Mouse (Mus musculus): ENCODE measurements around the gene Lrrc41. TPM values are rescaled to one million over a fixed set of nuclear protein-coding genes. Genes with fewer than 3 reads are reported as not detected.

The Lrrc41 gene
- polyA plus RNA-seq, 1 experiment from 2014 or later, result 73.8 TPM

- Histone ChIP-seq H3K9ac (no peak overlapping the region), H3K9me3 (replicated peaks) (no peaks in the 10 kb centered on the region), H3K4me1 (no peaks in the 10 kb centered on the region), H3K4me3 (no peak overlapping the region), H3K36me3 (peaks cover 87% of the 10 kb centered on the region), H3K4me2 (replicated peaks) (no peak overlapping the region), H3K27ac (no peak overlapping the region), H3K27me3 (no peaks in the 10 kb centered on the region)
- ATAC-seq (ENCODE audit: low FRiP score), result no peak
- 92% methylated on average over 8 of the region's 8 CpGs for WGBS
Measured at GRCm38 (mm10) chr4:116097211-116097610, 22.1 kb downstream of the Lrrc41 start.

DNA sequence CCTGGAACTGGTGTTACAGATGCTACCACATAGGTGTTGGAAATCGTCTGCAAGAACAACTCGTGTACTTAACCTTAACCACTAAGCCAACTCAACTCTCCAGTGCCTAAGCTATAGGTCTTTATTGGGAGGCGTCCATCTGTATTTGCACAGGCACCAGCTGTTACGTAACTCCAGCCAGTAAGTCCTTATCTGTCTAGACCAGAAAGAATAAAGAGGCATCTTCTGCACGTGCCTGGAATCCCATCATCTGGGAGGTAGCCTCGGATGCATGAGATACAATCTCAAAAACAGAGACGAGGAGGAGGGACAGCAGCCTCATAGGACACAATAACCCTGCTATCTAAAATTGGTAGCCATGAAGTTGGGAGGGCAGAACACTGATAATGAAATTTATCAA is 25.9 kb downstream of the Lrrc41 start:
- Histone ChIP-seq H3K27ac (no peak overlapping the region), H3K36me3 (peaks cover 72% of the 10 kb centered on the region), H3K4me1 (no peaks in the 10 kb centered on the region), H3K4me3 (no peak overlapping the region), H3K9ac (no peak overlapping the region), H3K4me2 (replicated peaks) (no peak overlapping the region), H3K27me3 (no peaks in the 10 kb centered on the region), H3K9me3 (replicated peaks) (no peaks in the 10 kb centered on the region)
- no peak for ATAC-seq (ENCODE audit: low FRiP score)
- WGBS, result 91% methylated on average over 7 of the region's 7 CpGs

DNA sequence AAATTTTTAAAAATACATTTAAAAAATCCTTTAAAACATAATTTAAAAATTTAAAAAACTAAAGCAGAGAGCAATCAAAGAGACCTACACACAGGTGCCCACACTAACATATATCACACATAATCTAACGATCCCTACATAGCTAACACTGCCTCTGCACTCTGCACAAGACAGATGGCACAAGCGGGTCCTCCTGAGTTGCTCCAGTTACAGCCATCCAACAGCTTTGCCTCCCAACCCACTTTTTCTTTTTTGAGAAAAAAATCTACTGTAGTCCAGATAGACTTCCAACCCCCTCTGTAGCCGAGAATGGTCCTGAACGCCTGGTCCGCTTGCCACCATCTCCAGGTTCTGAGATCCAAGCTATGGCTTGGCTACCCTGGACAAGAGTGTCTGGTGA is 30.2 kb downstream of the Lrrc41 start:
- H3K4me2 ChIP-seq (replicated peaks), result no peak overlapping the region
- H3K36me3 ChIP-seq, result peaks cover 47% of the 10 kb centered on the region
- H3K9me3 ChIP-seq (replicated peaks), result no peaks in the 10 kb centered on the region
- no peak overlapping the region for H3K4me3 ChIP-seq
- WGBS, result 93% methylated on average over 5 of the region's 5 CpGs
- no peaks in the 10 kb centered on the region for H3K27me3 ChIP-seq
- ATAC-seq (ENCODE audit: low FRiP score), result no peak
- H3K9ac ChIP-seq, result no peak overlapping the region
- H3K4me1 ChIP-seq, result no peaks in the 10 kb centered on the region
- no peak overlapping the region for H3K27ac ChIP-seq

- no peaks in the 10 kb centered on the region for H3K27me3 ChIP-seq
- ATAC-seq (ENCODE audit: low FRiP score), result no peak
- H3K27ac ChIP-seq, result no peak overlapping the region
- H3K4me3 ChIP-seq, result no peak overlapping the region
- H3K9ac ChIP-seq, result no peak overlapping the region
- 0 out of 2 replicates have a peak, but pooled peaks cover 19% of the 10 kb centered on the region for H3K36me3 ChIP-seq
- WGBS, result 98% methylated on average over 6 of the region's 6 CpGs
- no peaks in the 10 kb centered on the region for H3K9me3 ChIP-seq (replicated peaks)
- no peaks in the 10 kb centered on the region for H3K4me1 ChIP-seq
- no peak overlapping the region for H3K4me2 ChIP-seq (replicated peaks)
Measured at GRCm38 (mm10) chr4:116110695-116111094, 35.6 kb downstream of the Lrrc41 start.

- Histone ChIP-seq H3K9me3 (replicated peaks) (no peaks in the 10 kb centered on the region), H3K36me3 (0 out of 2 replicates have a peak, but pooled peaks cover 19% of the 10 kb centered on the region), H3K27ac (no peak overlapping the region), H3K4me1 (no peaks in the 10 kb centered on the region), H3K4me3 (no peak overlapping the region), H3K27me3 (no peaks in the 10 kb centered on the region), H3K9ac (no peak overlapping the region), H3K4me2 (replicated peaks) (no peak overlapping the region)
- 56% methylated on average over 2 of the region's 2 CpGs for WGBS
- ATAC-seq (ENCODE audit: low FRiP score), result no peak
Measured at GRCm38 (mm10) chr4:116111486-116111885, 36.4 kb downstream of the Lrrc41 start.

GRCm38 (mm10) chr4:116122762-116123161 is 47.7 kb downstream of the Lrrc41 start:
- peak overlapping the region; percentile 57 for H3K4me3 ChIP-seq
- H3K4me1 ChIP-seq, result peaks cover 14% of the 10 kb centered on the region
- no peak for ATAC-seq (ENCODE audit: low FRiP score)
- H3K9ac ChIP-seq, result peak overlapping the region; percentile 57
- peaks cover 11% of the 10 kb centered on the region; the same call in 1 of the 2 replicates for H3K36me3 ChIP-seq
- H3K27me3 ChIP-seq, result no peaks in the 10 kb centered on the region
- WGBS, result 6% methylated on average over 1 of the region's 1 CpGs
- H3K27ac ChIP-seq, result no peak overlapping the region
- no peaks in the 10 kb centered on the region for H3K9me3 ChIP-seq (replicated peaks)
- peak overlapping the region; percentile 61 for H3K4me2 ChIP-seq (replicated peaks)

DNA sequence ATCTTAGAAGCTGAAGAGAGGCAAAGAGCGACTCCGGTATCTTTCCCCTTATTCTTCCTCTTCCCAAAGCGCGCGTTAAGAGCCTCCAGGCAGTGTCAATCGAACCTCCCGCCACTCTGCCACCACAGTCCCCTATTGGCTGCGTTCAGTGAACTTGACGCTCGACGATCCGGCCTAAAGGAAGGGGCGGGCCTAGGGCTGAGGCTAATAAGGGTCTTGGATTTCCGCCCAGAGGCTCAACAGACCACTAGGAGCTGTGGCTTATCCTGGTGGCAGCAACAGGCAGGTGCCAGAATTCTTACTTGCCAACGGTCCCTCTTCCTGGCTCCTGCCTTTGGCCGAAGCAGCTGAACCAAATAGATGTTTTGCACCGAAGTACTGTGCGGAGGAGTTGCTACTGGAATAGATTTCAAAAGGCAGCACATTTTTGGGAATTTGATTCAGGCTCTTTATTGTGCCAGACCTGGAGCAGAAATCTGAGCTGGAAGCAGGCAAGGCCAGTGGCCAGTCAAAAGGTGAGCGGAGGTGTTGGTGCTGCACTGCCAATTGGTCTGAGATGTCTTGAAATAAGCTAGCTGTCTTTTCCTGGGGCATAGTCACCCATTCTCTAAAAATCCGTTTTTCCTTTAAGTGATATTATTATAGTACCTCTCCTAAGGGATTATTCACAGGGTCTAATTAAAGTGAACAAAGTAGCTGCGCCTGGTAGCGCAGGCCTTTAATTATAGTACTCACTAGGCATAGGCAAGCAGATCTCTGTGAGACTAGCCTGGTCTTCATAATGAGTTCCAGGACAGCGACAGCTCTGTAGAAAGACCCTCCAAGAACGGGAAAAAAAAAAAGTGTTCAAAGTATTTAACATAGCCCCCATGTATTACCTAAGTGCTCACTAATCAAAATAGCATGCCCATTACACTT is 48.8 kb downstream of the Lrrc41 start, which contains the start of the genes Rad54l and Pomgnt1:
Gene Rad54l, minus strand, starts transcription at position 89 of the 918 bp plus-strand sequence.
Gene Pomgnt1, plus strand, starts transcription at position 239 of the 918 bp plus-strand sequence.
- Histone ChIP-seq H3K36me3 (0 out of 2 replicates have a peak, but pooled peaks cover 7% of the 10 kb centered on the region), H3K4me2 (replicated peaks) (peak within 1 kb of the TSS; percentile 61), H3K9me3 (replicated peaks) (no peaks in the 10 kb centered on the region), H3K4me3 (peak within 1 kb of the TSS; percentile 57), H3K27me3 (no peaks in the 10 kb centered on the region), H3K27ac (peak within 1 kb of the TSS; percentile 35; the same call in 1 of the 2 replicates), H3K4me1 (peaks cover 14% of the 10 kb centered on the region), H3K9ac (peak within 1 kb of the TSS; percentile 60)
- peak; percentile 98 for ATAC-seq (ENCODE audit: low FRiP score)
- WGBS, result 7% methylated on average over 24 of the region's 24 CpGs

DNA sequence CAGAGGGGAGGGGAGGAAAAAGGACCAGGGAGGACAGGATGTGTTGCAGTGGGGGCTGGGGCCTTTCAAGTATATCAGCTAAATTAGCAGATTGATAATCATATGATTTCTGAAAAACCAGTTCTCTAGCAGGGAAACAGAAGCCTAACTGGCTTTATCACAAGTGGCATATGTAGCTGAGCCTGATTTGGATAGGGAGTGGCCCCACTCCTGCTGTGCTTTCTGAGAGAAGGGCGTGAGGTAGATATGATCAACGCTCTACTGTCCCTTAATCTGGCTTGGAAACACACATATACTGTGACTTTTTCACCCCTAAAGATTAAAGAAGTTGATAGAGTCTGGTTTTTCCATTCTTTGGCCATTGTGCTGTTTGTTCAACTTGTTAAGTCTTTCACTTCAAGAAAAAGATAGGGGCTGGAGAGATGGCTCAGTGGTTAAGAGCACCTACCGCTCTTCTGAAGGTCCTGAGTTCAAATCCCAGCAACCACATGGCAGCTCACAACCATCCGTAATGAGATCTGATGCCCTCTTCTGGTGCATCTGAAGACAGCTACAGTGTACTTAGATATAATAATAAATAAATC is 50.8 kb downstream of the Lrrc41 start:
- WGBS, result 96% methylated on average over 4 of the region's 4 CpGs
- H3K9ac ChIP-seq, result no peak overlapping the region
- no peak overlapping the region for H3K4me2 ChIP-seq (replicated peaks)
- no peaks in the 10 kb centered on the region for H3K36me3 ChIP-seq
- H3K4me3 ChIP-seq, result no peak overlapping the region
- H3K27me3 ChIP-seq, result no peaks in the 10 kb centered on the region
- H3K9me3 ChIP-seq (replicated peaks), result no peaks in the 10 kb centered on the region
- ATAC-seq (ENCODE audit: low FRiP score), result no peak
- no peak overlapping the region for H3K27ac ChIP-seq
- peaks cover 14% of the 10 kb centered on the region for H3K4me1 ChIP-seq

- H3K27me3 ChIP-seq, result no peaks in the 10 kb centered on the region
- no peak overlapping the region for H3K4me2 ChIP-seq (replicated peaks)
- H3K27ac ChIP-seq, result peak overlapping the region; percentile 60; the same call in 1 of the 2 replicates
- 0 out of 2 replicates have a peak overlapping the region, but pooled peaks have one; percentile 19 for H3K9ac ChIP-seq
- WGBS, result 55% methylated on average over 6 of the region's 6 CpGs
- no peaks in the 10 kb centered on the region for H3K9me3 ChIP-seq (replicated peaks)
- no peak for ATAC-seq (ENCODE audit: low FRiP score)
- no peak overlapping the region for H3K4me3 ChIP-seq
- no peaks in the 10 kb centered on the region for H3K36me3 ChIP-seq
- peaks cover 11% of the 10 kb centered on the region for H3K4me1 ChIP-seq
Measured at GRCm38 (mm10) chr4:116127956-116128355, 52.9 kb downstream of the Lrrc41 start.

DNA sequence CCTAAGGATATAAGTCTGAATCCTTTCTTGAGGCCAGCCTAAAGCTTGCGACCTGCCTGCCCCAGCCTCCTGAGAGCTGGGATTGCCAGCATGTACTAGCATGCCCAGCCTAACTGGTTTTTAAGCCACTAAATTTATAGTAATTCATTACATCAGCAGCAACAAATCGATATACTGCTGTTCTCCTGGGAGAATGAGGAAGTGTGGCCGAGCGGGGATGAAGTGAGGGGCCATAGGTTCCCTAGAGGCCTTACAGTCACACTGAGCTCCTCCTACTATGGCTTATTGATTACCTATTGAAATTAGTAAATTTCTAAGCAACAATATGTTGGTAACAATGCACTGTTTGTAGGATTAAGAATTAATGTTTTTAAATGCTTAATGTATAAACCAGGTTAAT is 58.1 kb downstream of the Lrrc41 start:
- H3K36me3 ChIP-seq, result no peaks in the 10 kb centered on the region
- no peak overlapping the region for H3K4me3 ChIP-seq
- ATAC-seq (ENCODE audit: low FRiP score), result no peak
- no peak overlapping the region for H3K27ac ChIP-seq
- no peak overlapping the region for H3K4me2 ChIP-seq (replicated peaks)
- no peaks in the 10 kb centered on the region for H3K27me3 ChIP-seq
- WGBS, result 79% methylated on average over 4 of the region's 4 CpGs
- H3K9ac ChIP-seq, result no peak overlapping the region
- H3K9me3 ChIP-seq (replicated peaks), result no peaks in the 10 kb centered on the region
- no peaks in the 10 kb centered on the region for H3K4me1 ChIP-seq

DNA sequence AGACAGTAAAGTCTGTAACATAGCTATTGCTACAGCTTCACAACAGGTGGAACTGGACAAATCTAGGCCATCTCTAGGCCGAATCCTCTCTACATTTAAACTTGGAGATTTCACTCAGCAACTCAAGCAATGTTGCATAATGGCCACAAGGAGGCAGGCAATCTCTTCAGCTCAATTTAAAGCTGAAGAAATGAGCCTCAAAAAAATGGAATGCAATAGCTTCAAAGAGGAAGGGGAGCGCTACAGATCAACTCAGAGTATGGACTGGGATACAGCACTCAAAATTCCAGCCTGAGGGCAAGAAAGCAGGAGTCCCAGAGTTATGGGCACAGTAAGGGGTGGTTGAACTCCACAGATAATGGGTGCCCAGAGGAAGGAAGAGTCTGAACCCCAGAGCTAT is 59.9 kb downstream of the Lrrc41 start:
- 41% methylated on average over 2 of the region's 2 CpGs for WGBS
- Histone ChIP-seq H3K4me1 (no peaks in the 10 kb centered on the region), H3K9me3 (replicated peaks) (no peaks in the 10 kb centered on the region), H3K4me3 (no peak overlapping the region), H3K4me2 (replicated peaks) (no peak overlapping the region), H3K36me3 (no peaks in the 10 kb centered on the region), H3K27me3 (no peaks in the 10 kb centered on the region), H3K27ac (no peak overlapping the region), H3K9ac (no peak overlapping the region)
- no peak for ATAC-seq (ENCODE audit: low FRiP score)

GRCm38 (mm10) chr4:116137421-116137996 is 62.4 kb downstream of the Lrrc41 start:
- no peak for ATAC-seq (ENCODE audit: low FRiP score)
- WGBS, result 52% methylated on average over 13 of the region's 13 CpGs
- H3K27me3 ChIP-seq, result peaks cover 9% of the 10 kb centered on the region; the same call in 1 of the 2 replicates
- no peaks in the 10 kb centered on the region for H3K9me3 ChIP-seq (replicated peaks)
- no peak overlapping the region for H3K4me3 ChIP-seq
- H3K36me3 ChIP-seq, result no peaks in the 10 kb centered on the region
- no peak overlapping the region for H3K9ac ChIP-seq
- H3K4me2 ChIP-seq (replicated peaks), result no peak overlapping the region
- no peaks in the 10 kb centered on the region for H3K4me1 ChIP-seq
- H3K27ac ChIP-seq, result no peak overlapping the region
